Mouse (Mus musculus) megakaryocyte-erythroid progenitor cell, adult 5 weeks (primary cell): Measurements from ENCODE around the gene Wdr37. TPM values are rescaled to one million over a fixed set of nuclear protein-coding genes. Genes with fewer than 3 reads are reported as not detected.

Source experiments
- polyA plus RNA-seq: library from polyadenylated mRNA; stranded (reverse); fragments of >175 nt; gene quantifications from 2 replicates; pipeline ENCODE4 v1.2.3, GENCODE M21; 2012

The Wdr37 gene
- 4.6 and 7.2 TPM in 2 replicates for polyA plus RNA-seq

GRCm38 (mm10) chr13:8871314-8871962 lies at the start of gene Wdr37:
Wdr37 (minus strand) TSS chr13:8871909.

DNA sequence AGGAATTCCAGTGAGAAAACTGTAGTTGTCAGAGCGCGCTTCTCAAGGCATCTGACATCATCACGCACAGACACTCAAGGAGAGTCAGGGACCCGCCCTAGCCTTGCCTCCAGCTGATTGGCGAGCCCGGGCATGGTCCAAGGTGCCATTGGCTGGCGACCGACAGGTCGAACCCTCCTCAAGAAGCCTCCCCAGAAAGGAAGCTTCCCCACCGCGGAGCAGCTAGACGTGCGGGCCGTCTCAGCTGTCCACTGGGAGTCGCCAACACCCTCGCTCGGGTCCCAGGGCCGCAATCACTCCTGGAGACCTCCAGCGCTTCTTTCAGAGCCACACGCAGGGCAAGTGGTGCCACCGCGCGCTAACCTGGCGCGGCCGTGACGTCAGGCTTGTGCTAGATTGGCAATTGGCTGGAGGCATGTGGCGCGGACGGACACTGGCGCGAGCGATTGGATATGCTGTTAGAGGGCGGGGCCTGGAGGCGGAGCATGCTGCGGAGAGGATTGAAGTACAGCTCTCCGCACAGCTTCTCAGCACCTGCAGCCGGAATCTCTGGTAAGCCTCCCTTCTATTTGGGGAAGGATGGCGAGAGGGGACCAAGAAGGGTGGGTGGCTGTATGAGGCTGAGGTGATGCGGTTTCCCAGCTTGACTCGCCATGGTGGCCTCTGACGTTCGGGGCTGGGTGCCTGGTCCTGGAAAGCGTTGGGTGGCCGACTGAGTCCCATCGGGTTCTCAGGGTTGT lies 13.9 kb upstream of the Wdr37 start, which contains the start of gene Idi1:
Gene Idi1, plus strand, starts transcription at position 57 of the 740 bp plus-strand sequence.

Other genes starting within 250 kb of the Wdr37 start
- 2.4 TPM in 2 replicates for gene Idi1, start 13.6 kb upstream of the Wdr37 start, polyA plus RNA-seq
- gene Gm9745, start 76.3 kb upstream of the Wdr37 start, polyA plus RNA-seq: not detected in 2 replicates
- gene Idi2, start 81.0 kb upstream of the Wdr37 start, polyA plus RNA-seq: not detected in 2 replicates
- gene Gtpbp4, start 124.2 kb upstream of the Wdr37 start, polyA plus RNA-seq: 3.7 and 6.0 TPM in 2 replicates
- 17.3 and 19.0 TPM in 2 replicates for gene Larp4b, start 222.0 kb upstream of the Wdr37 start, polyA plus RNA-seq